Mouse (Mus musculus): ENCODE measurements around the gene Tmem231. TPM values are rescaled to one million over a fixed set of nuclear protein-coding genes. Genes with fewer than 3 reads are reported as not detected.

The Tmem231 gene
- polyA plus RNA-seq, 1 experiment from 2014 or later, result 15.3 TPM

GRCm38 (mm10) chr8:111957231-111957630, 23.6 kb upstream of the Tmem231 start:
- H3K4me3 ChIP-seq (ENCODE audit: low read depth, low read length), result no peak overlapping the region
- no peaks in the 10 kb centered on the region for H3K9me3 ChIP-seq (ENCODE audit: control insufficient read depth, low read length)
- 87% methylated on average over 2 of the region's 2 CpGs for WGBS
- no peak for DNase-seq (ENCODE audit: low spot score)
- peaks cover 15% of the 10 kb centered on the region for H3K36me3 ChIP-seq (ENCODE audit: control insufficient read depth, insufficient read depth, low read length)
- H3K4me2 ChIP-seq (ENCODE audit: low read depth), result no peak overlapping the region
- H3K27me3 ChIP-seq (ENCODE audit: control insufficient read depth, insufficient read depth, low read length), result no peaks in the 10 kb centered on the region
- H3K4me1 ChIP-seq (ENCODE audit: control insufficient read depth, insufficient read depth, low read length), result no peaks in the 10 kb centered on the region
- no peak for ATAC-seq (ENCODE audit: insufficient read depth, low FRiP score, low TSS enrichment)
- no peak overlapping the region for H3K27ac ChIP-seq (ENCODE audit: low read depth, low read length)
- no peak overlapping the region for H3K9ac ChIP-seq (ENCODE audit: low read length)

GRCm38 (mm10) chr8:111955879-111956278, 22.2 kb upstream of the Tmem231 start:
- Histone ChIP-seq H3K4me1 (ENCODE audit: control insufficient read depth, insufficient read depth, low read length) (no peaks in the 10 kb centered on the region), H3K36me3 (ENCODE audit: control insufficient read depth, insufficient read depth, low read length) (peaks cover 15% of the 10 kb centered on the region)

GRCm38 (mm10) chr8:111954844-111955594, 21.3 kb upstream of the Tmem231 start:
- Histone ChIP-seq H3K4me1 (ENCODE audit: control insufficient read depth, insufficient read depth, low read length) (no peaks in the 10 kb centered on the region), H3K27me3 (ENCODE audit: control insufficient read depth, insufficient read depth, low read length) (no peaks in the 10 kb centered on the region), H3K27ac (ENCODE audit: low read depth, low read length) (no peak overlapping the region), H3K4me3 (ENCODE audit: low read depth, low read length) (no peak overlapping the region), H3K9ac (ENCODE audit: low read length) (no peak overlapping the region), H3K36me3 (ENCODE audit: control insufficient read depth, insufficient read depth, low read length) (peaks cover 15% of the 10 kb centered on the region), H3K4me2 (ENCODE audit: low read depth) (no peak overlapping the region), H3K9me3 (ENCODE audit: control insufficient read depth, low read length) (no peaks in the 10 kb centered on the region)
- 90% methylated on average over 4 of the region's 4 CpGs for WGBS
- ATAC-seq (ENCODE audit: insufficient read depth, low FRiP score, low TSS enrichment), result no peak
- no peak for DNase-seq (ENCODE audit: low spot score)

More at GRCm38 (mm10) chr8:111955879-111956278, 22.2 kb upstream of the Tmem231 start:
- no peak for DNase-seq (ENCODE audit: low spot score)
- Histone ChIP-seq H3K27ac (ENCODE audit: low read depth, low read length) (no peak overlapping the region), H3K4me3 (ENCODE audit: low read depth, low read length) (no peak overlapping the region), H3K27me3 (ENCODE audit: control insufficient read depth, insufficient read depth, low read length) (no peaks in the 10 kb centered on the region), H3K9ac (ENCODE audit: low read length) (no peak overlapping the region), H3K9me3 (ENCODE audit: control insufficient read depth, low read length) (no peaks in the 10 kb centered on the region), H3K4me2 (ENCODE audit: low read depth) (no peak overlapping the region)
- 90% methylated on average over 5 of the region's 5 CpGs for WGBS
- ATAC-seq (ENCODE audit: insufficient read depth, low FRiP score, low TSS enrichment), result no peak

GRCm38 (mm10) chr8:111951936-111952335, 18.3 kb upstream of the Tmem231 start:
- ATAC-seq (ENCODE audit: insufficient read depth, low FRiP score, low TSS enrichment), result no peak
- Histone ChIP-seq H3K4me1 (ENCODE audit: control insufficient read depth, insufficient read depth, low read length) (no peaks in the 10 kb centered on the region), H3K27ac (ENCODE audit: low read depth, low read length) (no peak overlapping the region), H3K36me3 (ENCODE audit: control insufficient read depth, insufficient read depth, low read length) (peaks cover 19% of the 10 kb centered on the region), H3K9me3 (ENCODE audit: control insufficient read depth, low read length) (no peaks in the 10 kb centered on the region), H3K4me2 (ENCODE audit: low read depth) (no peak overlapping the region), H3K4me3 (ENCODE audit: low read depth, low read length) (no peak overlapping the region), H3K9ac (ENCODE audit: low read length) (no peak overlapping the region), H3K27me3 (ENCODE audit: control insufficient read depth, insufficient read depth, low read length) (no peaks in the 10 kb centered on the region)
- no peak for DNase-seq (ENCODE audit: low spot score)
- WGBS, result 95% methylated on average over 5 of the region's 5 CpGs

- ATAC-seq (ENCODE audit: insufficient read depth, low FRiP score, low TSS enrichment), result no peak
- no peak overlapping the region for H3K4me3 ChIP-seq (ENCODE audit: low read depth, low read length)
- no peak overlapping the region for H3K9ac ChIP-seq (ENCODE audit: low read length)
- DNase-seq (ENCODE audit: low spot score), result no peak
- WGBS, result 96% methylated on average over 7 of the region's 7 CpGs
- peaks cover 17% of the 10 kb centered on the region; the same call in 1 of the 2 replicates for H3K36me3 ChIP-seq (ENCODE audit: control insufficient read depth, insufficient read depth, low read length)
- no peak overlapping the region for H3K27ac ChIP-seq (ENCODE audit: low read depth, low read length)
- H3K27me3 ChIP-seq (ENCODE audit: control insufficient read depth, insufficient read depth, low read length), result no peaks in the 10 kb centered on the region
- no peaks in the 10 kb centered on the region for H3K4me1 ChIP-seq (ENCODE audit: control insufficient read depth, insufficient read depth, low read length)
- no peaks in the 10 kb centered on the region for H3K9me3 ChIP-seq (ENCODE audit: control insufficient read depth, low read length)
- H3K4me2 ChIP-seq (ENCODE audit: low read depth), result no peak overlapping the region
These were observed 17.6 kb upstream of the Tmem231 start for GRCm38 (mm10) chr8:111951317-111951716.

GRCm38 (mm10) chr8:111950846-111951245, 17.2 kb upstream of the Tmem231 start:
- Histone ChIP-seq H3K27me3 (ENCODE audit: control insufficient read depth, insufficient read depth, low read length) (no peaks in the 10 kb centered on the region), H3K4me2 (ENCODE audit: low read depth) (no peak overlapping the region), H3K9ac (ENCODE audit: low read length) (no peak overlapping the region), H3K4me3 (ENCODE audit: low read depth, low read length) (no peak overlapping the region), H3K36me3 (ENCODE audit: control insufficient read depth, insufficient read depth, low read length) (peaks cover 18% of the 10 kb centered on the region; the same call in 1 of the 2 replicates), H3K4me1 (ENCODE audit: control insufficient read depth, insufficient read depth, low read length) (no peaks in the 10 kb centered on the region), H3K9me3 (ENCODE audit: control insufficient read depth, low read length) (no peaks in the 10 kb centered on the region), H3K27ac (ENCODE audit: low read depth, low read length) (no peak overlapping the region)
- ATAC-seq (ENCODE audit: insufficient read depth, low FRiP score, low TSS enrichment) (no peak), DNase-seq (ENCODE audit: low spot score) (no peak)
- 93% methylated on average over 3 of the region's 3 CpGs for WGBS

- H3K36me3 ChIP-seq (ENCODE audit: control insufficient read depth, insufficient read depth, low read length), result peaks cover 13% of the 10 kb centered on the region
- WGBS, result 88% methylated on average over 8 of the region's 8 CpGs
- no peak overlapping the region for H3K4me2 ChIP-seq (ENCODE audit: low read depth)
- DNase-seq (ENCODE audit: low spot score) (no peak), ATAC-seq (ENCODE audit: insufficient read depth, low FRiP score, low TSS enrichment) (no peak)
- H3K4me3 ChIP-seq (ENCODE audit: low read depth, low read length), result no peak overlapping the region
- H3K4me1 ChIP-seq (ENCODE audit: control insufficient read depth, insufficient read depth, low read length), result no peaks in the 10 kb centered on the region
- no peak overlapping the region for H3K27ac ChIP-seq (ENCODE audit: low read depth, low read length)
- H3K9ac ChIP-seq (ENCODE audit: low read length), result no peak overlapping the region
- H3K9me3 ChIP-seq (ENCODE audit: control insufficient read depth, low read length), result no peaks in the 10 kb centered on the region
- H3K27me3 ChIP-seq (ENCODE audit: control insufficient read depth, insufficient read depth, low read length), result no peaks in the 10 kb centered on the region
These were observed 14.3 kb upstream of the Tmem231 start for GRCm38 (mm10) chr8:111947954-111948353.

- H3K9ac ChIP-seq (ENCODE audit: low read length), result no peak overlapping the region
- no peaks in the 10 kb centered on the region for H3K27me3 ChIP-seq (ENCODE audit: control insufficient read depth, insufficient read depth, low read length)
- WGBS, result 87% methylated on average over 2 of the region's 2 CpGs
- H3K9me3 ChIP-seq (ENCODE audit: control insufficient read depth, low read length), result no peaks in the 10 kb centered on the region
- H3K36me3 ChIP-seq (ENCODE audit: control insufficient read depth, insufficient read depth, low read length), result peaks cover 13% of the 10 kb centered on the region
- ATAC-seq (ENCODE audit: insufficient read depth, low FRiP score, low TSS enrichment) (no peak), DNase-seq (ENCODE audit: low spot score) (no peak)
- no peak overlapping the region for H3K4me2 ChIP-seq (ENCODE audit: low read depth)
- no peak overlapping the region for H3K4me3 ChIP-seq (ENCODE audit: low read depth, low read length)
- no peak overlapping the region for H3K27ac ChIP-seq (ENCODE audit: low read depth, low read length)
- no peaks in the 10 kb centered on the region for H3K4me1 ChIP-seq (ENCODE audit: control insufficient read depth, insufficient read depth, low read length)
These were observed 13.5 kb upstream of the Tmem231 start for GRCm38 (mm10) chr8:111947144-111947543.

GRCm38 (mm10) chr8:111943544-111943943, 9.9 kb upstream of the Tmem231 start:
- no peak overlapping the region for H3K4me2 ChIP-seq (ENCODE audit: low read depth)
- H3K36me3 ChIP-seq (ENCODE audit: control insufficient read depth, insufficient read depth, low read length), result peaks cover 13% of the 10 kb centered on the region
- no peaks in the 10 kb centered on the region for H3K9me3 ChIP-seq (ENCODE audit: control insufficient read depth, low read length)
- H3K9ac ChIP-seq (ENCODE audit: low read length), result no peak overlapping the region
- H3K4me3 ChIP-seq (ENCODE audit: low read depth, low read length), result no peak overlapping the region
- no peak for DNase-seq (ENCODE audit: low spot score)
- H3K27me3 ChIP-seq (ENCODE audit: control insufficient read depth, insufficient read depth, low read length), result no peaks in the 10 kb centered on the region
- ATAC-seq (ENCODE audit: insufficient read depth, low FRiP score, low TSS enrichment), result no peak
- WGBS, result 95% methylated on average over 2 of the region's 2 CpGs
- peaks cover 9% of the 10 kb centered on the region for H3K4me1 ChIP-seq (ENCODE audit: control insufficient read depth, insufficient read depth, low read length)
- H3K27ac ChIP-seq (ENCODE audit: low read depth, low read length), result no peak overlapping the region
